Mouse (Mus musculus) retina, adult 2 months (tissue): ENCODE results near the gene Epb41l4b.

Source experiments
- DNase-seq: peaks from one replicate; pipeline ENCODE4 v3.0.0-alpha.2; 2012; ENCODE audit warnings: low read depth, low spot score

Epb41l4b gene

DNA sequence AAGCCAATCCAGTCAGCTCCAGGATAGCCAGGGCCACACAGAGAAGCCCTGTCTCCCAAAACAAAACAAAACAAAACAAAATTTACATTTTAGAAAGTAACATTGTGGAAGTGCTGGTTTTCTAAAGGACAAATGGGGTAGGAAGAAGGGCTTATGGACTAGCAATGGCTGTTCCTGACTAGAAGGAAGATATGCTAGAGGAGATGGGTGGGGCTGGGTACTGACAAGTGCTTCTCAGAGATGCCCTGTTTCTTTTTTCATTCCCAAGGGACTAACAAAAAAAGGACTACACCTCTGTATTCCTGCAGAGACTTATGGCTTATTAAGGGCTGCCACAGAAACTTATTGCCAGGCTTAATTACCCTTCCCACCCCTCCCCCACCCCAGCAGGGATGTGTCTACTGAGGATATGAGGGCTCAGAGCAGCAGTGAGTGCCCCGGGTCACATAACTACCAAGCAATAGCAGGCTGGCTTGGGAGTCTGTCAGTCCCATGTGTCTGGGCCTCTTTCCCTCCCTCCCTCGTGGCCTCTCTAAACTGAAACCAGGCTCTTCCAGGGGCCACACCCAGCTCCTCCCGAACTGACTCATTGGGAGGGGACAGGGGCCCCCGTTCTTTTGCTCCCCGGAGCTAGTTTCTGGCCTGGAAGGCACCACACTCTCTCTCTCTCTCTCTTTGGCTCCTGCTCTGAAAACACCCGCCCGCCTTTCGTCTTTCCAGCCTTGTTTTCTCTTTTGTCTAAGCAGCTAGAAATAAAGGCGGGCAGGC, 10.0 kb upstream of the Epb41l4b start:
- no peak for DNase-seq

DNA sequence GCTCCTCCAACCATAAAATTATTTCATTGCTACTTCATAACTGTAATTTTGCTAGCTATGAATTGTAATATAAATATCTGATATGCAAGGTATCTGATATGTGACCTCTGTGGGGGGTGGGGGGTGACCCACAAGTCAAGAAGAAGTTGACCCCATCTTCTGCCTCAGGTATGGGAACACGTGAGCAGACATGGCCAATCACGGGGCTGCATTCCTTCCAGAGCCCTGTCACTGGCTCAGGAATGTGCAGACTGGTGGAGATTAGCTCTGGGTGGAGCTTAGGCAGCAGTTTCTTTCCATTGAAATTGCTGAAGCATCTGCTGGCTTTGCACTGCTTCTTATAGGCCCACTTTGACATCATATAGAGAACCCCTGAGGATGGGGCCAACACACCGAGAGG, 4.9 kb upstream of the Epb41l4b start:
- no peak for DNase-seq

DNA sequence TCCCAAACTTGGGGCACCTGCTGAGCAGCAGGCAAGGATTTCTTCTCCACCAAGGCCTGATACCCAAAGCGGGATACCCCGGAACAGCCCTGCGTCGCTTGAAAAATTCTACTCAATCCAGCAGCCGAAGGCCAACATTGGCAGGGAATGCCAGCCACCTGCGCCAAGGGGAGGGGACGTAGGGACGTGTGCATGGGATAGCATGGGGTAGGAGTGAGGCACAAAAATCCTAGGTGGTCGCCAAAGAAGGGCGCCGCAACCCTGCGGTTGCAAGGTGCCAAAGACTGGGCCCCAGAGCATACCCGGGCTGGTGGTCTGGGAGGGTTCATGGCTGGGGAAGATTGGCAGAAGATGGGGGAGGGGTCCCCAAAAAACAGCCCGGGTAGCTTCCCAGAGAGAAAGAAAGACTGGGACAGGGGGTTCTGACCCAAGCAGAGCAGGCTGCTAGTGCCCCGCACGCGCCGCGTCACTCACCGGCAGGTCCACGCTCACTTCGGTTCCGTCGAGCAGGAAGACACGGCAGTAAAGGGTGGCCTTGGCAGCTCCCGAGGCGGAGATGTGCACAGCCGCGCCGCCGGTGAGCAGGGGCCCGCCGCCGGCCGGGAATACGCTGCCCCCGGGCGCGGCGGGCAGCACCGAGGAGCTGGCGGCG, 737 bp downstream of the Epb41l4b start:
- DNase-seq = no peak

DNA sequence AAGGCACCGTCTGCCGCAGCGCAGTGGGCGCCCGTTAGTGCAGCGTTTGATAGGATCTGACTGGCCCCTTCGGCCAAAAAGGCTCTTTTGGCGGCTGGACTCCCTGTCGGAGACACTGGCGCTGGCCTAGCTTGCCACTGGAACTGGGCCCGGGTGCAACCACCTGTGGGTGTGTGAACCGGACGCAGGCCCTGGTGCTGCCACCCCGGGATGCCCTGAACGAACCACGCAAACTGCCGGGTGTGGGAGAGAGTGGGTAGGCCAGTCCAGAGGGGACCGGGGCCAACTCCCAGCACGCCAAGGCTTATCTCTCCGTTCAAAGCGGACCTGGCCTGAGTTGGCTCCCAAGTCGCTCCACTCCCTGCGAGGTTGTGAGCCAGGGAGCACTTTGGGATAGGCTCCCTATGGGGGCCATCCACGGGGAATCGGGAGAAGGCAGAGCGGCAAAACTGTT, 1.3 kb downstream of the Epb41l4b start:
- DNase-seq = no peak

DNA sequence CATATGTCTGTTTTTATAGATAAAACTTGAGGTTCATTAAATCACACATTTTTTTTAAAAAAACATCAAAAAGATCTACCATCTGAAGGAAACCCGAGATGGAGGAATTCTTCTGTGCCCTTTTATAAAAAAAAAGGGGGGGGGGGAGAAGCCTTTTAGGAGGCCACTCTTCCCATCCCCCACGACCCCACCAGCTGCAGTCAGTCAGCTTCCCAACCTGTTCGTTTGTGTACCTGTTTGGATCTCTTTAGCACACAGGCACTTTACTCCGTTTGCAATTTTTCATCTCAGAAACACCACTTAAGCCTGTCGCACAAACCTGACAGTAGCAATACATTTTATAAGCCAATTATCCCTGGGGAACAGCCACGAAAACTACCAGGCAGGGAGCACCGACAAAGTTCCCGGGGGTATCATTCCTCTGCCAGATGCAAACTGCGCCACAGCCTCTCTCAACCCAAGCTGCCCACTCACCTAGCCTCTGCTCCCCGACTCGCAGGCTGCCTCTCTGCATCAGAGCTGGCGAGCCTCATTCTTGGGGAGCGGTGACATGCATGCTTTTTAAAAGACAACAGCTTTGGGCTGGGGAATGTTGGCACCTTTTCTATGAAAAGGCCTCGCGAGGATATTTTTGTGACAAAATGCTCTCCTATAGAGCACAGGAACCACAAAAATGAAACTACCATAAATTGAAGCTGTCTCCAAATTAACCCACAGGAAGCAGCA, 2.1 kb downstream of the Epb41l4b start:
- DNase-seq = no peak

DNA sequence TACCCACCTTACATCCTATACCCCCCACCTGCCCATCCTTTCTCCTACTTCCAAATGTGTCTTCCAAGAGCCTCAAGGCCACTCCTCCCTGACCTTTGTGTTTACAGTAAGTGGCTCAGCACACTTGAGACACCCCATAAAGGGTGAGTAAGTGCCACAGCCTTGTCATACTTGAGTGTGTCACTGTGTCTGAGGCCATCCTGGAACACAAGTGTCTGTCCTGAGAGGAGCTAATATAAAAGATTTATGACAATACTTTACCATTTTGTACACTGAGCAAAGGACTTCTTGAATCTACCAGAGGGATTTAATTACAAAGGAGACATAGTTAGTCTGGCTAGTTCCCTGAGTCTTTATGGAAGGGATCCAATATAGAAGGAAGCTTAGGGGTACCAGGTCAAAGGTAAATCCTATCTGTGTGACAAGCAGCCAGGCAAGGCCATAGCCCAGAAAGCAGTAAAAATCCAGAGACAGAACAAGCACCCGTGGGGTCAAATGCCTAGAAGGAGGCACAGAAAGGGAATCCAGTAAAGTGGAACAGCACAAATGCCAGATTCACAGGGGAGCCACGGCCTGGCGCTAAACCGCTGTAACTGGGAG, 2.9 kb downstream of the Epb41l4b start:
- DNase-seq = no peak

DNA sequence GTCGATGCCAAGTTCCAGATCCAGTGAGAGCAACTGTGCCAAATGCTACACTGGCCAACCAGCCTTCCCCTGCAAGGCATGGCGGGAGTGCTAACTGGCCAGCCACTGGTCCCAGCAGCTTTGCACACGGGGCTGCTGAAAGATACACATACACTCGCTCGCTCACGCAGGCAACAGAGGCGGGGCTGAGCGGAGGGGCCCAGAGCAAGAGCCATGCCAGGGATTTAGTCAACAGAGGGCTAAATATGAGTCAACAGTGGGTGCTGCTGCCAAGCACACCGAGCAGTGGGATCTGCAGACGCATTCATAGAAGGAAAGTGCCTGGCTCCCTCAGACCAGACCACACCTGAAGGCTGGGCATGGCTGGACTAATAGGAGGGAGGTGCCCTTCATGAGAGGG, 3.8 kb downstream of the Epb41l4b start:
- DNase-seq = no peak

DNA sequence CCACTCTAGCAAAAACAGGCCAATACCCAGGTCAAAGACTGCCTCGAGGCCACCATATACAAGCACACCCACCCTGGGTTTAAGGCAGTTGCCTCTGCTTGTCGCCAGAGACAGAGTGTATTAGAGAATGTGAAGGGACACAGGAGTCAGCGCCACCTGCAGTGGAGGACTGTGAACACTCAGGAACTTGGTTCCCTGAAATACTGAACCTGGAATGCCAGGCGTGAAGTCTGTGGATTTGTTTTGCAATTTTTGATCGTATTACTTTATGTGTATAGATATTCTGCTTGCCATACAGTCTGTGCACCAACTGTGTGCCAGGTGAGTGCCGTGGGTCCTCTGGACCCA, 5.2 kb downstream of the Epb41l4b start:
- DNase-seq = no peak

DNA sequence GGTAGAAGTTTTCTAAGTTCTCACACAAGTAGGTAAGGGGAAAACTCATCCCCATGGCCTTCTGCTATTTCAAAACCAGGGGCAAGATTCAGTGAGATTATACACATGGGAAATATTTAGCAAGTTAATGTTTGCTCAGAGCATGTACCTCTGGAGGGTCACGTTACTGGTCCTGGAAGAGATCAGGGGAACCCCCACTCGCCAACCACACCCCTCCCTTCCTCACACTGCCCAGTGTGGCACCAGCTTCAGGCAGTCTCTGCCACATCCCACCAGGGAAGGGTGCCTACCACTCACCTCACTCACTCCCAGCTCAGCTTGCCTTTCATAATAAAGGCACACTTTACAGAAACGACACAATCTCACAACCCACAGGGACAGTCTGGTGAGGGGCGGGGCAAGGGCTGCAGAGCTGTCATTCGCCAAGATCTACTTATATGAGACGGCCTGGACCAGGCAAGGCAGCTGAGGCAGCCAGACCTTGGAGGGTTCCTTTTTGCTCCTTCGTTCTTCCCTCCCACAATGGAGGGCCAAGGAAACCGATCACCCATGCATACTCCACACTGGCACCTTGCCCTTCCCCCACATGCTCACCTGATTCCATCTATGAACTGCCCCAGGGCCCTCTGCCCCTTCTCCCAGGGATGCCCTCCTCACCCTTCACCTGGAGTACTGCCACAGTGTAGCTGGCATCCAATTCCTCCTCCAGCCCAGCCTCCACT, 5.7 kb downstream of the Epb41l4b start:
- DNase-seq = no peak

DNA sequence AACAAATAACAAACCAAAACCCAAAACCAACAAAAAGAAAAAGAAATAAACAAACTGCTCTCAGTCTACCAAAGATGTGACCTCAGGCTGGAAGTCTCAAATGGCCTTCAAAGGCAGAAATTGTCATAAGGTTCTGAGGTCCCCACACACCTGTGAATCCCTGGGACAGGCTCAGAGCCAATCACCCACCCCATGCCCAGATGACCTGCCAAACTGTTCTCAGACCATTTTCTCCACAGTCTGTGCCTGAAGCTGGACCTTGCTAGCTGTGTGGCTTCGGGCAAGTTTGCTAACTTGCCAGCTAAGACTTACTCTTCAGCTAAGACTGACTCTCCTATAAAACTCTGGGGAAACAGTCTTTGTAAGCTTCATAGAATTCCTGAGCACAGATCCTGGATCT, 7.8 kb downstream of the Epb41l4b start:
- no peak for DNase-seq

DNA sequence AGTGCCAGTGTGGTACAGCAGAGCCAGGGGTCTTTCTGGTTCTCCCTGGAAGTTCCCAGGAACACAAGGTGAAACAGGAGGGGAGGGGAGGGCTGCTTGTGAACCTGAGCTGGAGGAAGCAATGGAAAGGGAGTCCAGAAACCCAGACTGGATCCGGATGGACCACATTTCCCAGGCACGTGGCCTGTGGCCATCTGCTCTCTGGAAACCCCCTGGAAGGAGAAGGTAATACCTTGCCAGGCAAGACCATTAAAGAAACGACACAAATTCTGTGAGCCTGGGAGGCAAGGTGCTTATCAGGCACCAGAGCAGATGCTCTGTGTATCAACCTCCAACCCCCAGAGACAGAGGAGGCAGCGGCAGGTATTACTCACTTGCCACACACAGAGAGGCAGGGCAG, 8.7 kb downstream of the Epb41l4b start:
- DNase-seq = no peak

DNA sequence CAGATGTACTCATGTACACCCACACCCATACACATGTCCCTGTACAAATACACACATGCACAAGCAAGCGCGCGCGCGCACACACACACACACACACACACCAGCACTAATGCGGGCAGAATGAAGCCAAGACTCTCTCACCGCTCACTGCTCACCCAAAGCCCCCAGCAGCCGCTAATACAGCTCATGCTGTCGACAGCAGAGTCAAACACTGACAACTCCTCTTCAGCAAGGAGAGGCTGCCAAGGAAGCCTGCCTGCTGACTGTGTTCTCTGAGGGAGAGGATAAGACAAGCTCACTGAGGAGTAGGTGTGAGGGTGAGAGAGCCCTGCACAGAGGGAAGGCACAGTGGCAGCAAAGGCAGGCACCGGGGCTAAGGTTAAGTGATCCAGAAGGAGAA, 11.4 kb downstream of the Epb41l4b start:
- DNase-seq = no peak

DNA sequence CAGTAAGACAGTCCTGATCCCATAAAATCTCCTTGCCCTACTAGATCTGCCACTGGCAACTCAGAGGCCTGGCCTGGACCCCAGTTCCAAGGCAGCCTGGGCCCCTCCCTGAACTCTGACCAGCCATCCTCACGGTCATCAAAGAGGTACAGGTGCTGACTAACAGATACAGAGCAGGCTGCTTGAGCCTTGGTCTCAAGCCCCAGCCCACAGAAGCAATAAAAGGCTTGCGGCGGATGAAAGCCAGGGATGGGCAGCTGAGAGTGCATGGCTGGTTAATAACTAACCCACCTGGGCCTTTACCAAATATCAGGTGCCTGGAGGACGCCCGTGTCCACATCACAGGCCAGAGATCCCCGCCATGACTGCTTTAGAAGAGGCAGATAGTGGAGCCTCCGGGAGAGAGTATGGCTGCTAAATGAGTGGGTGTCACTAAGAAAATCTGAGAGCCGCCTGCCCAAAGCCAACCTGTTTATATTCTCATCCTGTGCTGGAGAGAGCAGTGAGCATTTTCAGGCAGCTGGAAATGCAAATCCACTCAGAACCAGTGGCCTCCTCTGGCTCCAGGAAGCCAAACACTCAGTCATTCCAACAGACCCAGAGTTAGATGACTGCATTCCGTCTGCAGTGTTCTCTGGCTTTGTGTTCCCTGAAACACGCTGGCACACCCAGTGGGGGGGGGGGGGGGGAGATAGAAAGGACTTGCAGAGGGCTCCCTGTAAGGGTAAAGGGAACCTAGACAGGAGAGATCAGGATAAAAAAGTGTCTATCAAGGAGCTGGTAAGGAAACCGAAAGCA, 13.3 kb downstream of the Epb41l4b start:
- DNase-seq = no peak

DNA sequence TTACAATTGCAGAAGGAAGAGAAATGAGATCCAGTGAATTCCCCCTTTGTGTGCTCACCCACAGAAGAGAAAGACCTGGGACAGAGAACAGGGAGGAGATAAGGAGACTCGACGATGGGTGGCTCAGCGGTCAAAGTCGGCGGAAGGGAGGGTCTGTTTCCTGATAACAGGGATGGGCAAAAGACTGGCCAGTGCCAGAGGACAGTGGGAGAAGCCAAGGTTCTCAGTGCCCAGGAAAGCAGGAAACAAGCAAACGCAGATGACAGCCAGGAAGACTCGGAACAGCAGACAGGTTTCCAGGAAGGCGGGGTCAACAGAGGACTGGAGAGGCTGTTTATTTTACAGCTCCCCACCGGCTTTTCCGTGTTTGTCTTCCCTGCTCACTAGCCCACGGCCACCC, 20.2 kb downstream of the Epb41l4b start:
- no peak for DNase-seq

DNA sequence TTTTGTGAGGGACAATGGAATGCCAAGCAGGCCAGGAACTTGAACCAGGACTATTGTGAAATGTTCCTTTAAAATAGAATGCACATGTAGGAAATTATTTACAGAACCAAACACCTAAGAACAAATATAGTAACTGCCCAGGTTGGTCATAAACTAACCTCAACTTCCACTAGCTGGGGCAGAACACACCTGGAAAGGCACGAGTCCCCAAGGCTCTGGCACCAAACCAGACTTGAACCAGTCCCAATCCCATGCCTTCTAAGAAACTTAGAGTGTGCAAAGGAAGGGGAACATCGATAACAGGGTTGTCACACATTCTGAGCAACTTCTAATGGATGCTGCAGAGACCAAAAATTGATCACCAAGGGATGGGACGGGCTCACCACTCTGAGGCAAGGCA, 21.1 kb downstream of the Epb41l4b start:
- DNase-seq = no peak

DNA sequence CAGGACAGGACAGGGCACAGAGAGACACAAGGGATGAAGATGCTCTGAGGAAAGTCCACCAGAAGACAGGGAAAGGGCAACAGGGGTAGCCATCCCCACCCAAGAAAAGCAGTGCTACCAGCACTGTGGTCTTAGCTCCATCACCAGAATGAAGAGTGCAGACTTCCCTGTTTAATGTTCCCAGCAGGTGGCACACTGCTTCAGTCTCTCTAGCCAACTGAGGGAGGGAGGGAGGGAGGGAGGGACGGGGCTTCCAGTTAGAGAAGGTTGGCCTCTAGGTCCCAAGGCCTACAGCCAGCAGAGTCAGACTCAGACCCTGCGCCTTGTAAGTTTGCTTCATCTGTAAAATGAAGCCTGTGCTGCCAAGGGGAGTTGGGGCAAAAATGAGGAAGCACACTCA, 22.7 kb downstream of the Epb41l4b start:
- no peak for DNase-seq

DNA sequence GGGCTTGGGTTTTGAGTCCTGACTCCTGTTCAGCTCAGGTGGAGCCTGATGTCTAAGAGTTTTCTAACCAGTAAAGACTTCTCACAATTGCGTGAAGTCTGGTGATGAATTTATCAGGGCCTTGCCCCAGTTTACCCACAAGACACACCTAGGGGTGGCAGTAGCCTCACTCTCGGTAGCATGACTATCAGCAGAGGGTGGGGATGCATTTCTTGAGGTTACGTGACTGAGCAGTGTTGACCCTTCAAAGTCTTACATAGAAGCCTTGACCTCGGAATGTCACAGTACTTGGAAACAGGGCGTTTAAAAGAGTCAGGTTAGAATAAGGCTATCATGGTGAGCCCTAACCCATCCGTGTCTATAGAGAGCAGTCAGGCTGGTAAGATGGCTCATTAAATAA, 23.3 kb downstream of the Epb41l4b start:
- DNase-seq = no peak

DNA sequence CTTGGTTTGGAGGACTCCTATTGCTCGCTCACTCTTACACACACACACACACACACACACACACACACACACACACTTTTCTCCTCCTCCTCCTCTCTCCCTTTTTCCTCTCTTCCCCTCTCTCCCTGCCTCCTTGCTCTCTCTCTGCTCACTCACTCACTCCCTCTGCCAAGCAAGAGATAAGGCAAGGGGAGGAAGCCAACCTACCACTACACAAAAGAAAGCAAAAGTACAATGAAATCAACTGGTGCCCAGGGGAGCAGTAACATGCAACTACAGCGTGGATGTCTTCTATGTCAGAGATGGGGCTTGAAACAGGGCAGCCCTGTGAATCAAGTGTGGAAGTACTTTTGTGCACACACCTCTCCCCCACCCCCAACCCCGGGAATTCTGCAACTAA, 24.4 kb downstream of the Epb41l4b start:
- DNase-seq = no peak

DNA sequence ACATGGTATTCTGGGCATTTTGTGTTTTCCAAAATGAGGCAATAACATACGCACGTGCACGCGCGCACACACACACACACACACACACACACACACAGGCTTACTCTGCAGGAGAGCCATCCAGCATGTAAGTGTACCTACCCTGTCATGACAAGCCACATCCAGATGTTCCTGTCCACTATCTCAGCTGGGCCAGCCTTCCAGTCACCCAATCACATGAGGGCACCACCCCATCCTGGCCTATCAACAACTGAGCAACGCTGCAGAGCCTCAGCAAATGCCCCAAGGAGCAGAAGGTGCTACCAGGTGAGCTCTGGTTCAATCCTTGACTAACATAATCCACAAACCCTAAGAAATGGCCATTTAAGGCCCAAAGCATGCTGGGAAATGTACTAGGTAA, 27.0 kb downstream of the Epb41l4b start:
- DNase-seq = no peak

DNA sequence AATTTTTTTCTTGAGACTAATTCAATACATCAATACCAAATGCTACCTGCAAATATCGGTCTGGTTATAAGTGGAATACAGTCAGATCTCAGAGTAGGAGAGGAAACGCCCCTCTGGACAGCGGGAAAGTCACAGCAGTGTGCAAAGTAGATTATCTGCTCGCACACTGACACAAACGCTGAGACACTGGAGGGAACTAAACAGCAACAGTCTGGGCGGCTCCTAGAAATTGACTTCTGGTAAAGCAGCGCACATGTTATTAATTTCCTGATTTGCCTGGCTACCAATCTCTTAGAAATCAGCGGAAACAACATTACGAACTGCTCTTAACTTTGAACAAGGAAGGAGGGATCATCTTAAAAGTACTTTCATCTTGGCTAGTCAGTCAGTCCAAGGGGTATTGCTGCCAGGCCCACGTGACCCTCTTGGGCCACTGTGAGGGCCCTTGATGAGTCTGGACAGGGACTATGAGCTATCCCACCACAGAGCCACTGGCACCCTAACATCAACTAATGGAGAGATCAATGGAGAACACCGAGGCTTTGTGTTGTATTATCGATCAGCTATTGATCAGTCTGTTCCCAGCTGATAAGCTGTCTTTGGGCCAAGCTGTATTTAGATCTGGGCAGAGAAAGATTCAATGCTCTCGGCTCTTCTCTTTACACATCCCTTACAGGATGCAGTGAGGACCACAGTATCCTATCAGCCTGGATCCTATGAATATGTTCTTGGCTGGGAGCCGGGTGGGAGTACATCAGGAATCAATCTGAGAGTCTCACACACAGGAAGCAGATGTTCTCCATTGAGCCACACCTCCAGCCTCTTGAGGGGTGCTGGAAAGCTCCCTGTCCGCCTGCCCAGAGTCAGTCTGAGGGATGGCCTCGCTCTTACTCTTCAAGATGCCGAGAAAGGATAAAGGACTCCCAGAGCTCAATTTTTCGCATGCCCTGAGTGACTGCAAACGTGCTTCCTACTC, 28.3 kb downstream of the Epb41l4b start:
- DNase-seq = no peak
